Mouse (Mus musculus): ENCODE data around the gene Mmp1b. TPM values are rescaled to one million over a fixed set of nuclear protein-coding genes. Genes with fewer than 3 reads are reported as not detected.
"Not testable (repeated sequence)": the region's sequence is repeated elsewhere in the genome, so short reads cannot be mapped to it uniquely, and the experiment has no call there.

Mmp1b gene
- not detected in 2 replicates for polyA plus RNA-seq (2015; fragmentation: Nextera tagmentation; extraction: Ambion mirVana)

GRCm38 (mm10) chr9:7387947-7388346 is at the start of gene Mmp1b:
Gene Mmp1b (minus strand): TSS chr9:7388047.
- Histone ChIP-seq H3K4me3 (replicated peaks) (no peak within 1 kb of the TSS), H3K9me3 (no peaks in the 10 kb centered on the region), H3K4me1 (replicated peaks) (no peaks in the 10 kb centered on the region), H3K9ac (replicated peaks) (no peak within 1 kb of the TSS), H3K36me3 (no peaks in the 10 kb centered on the region), H3K27me3 (no peaks in the 10 kb centered on the region), H3K4me2 (replicated peaks) (no peak within 1 kb of the TSS), H3K27ac (no peak within 1 kb of the TSS)
- ATAC-seq = no peak

GRCm38 (mm10) chr9:7396556-7396955 is 8.7 kb upstream of the Mmp1b start:
- WGBS = 81% methylated on average over 8 of the region's 8 CpGs
- not testable (repeated sequence) for H3K4me1 ChIP-seq (replicated peaks); H3K27me3 ChIP-seq; H3K4me3 ChIP-seq (replicated peaks); H3K9me3 ChIP-seq; H3K9ac ChIP-seq (replicated peaks); H3K36me3 ChIP-seq; H3K27ac ChIP-seq; ATAC-seq; H3K4me2 ChIP-seq (replicated peaks)

- H3K4me1 ChIP-seq (replicated peaks) = no peaks in the 10 kb centered on the region
- no peak overlapping the region for H3K27ac ChIP-seq
- ATAC-seq = no peak
- H3K27me3 ChIP-seq = no peaks in the 10 kb centered on the region
- no peak overlapping the region for H3K4me2 ChIP-seq (replicated peaks)
- H3K36me3 ChIP-seq = no peaks in the 10 kb centered on the region
- no peak overlapping the region for H3K4me3 ChIP-seq (replicated peaks)
- H3K9me3 ChIP-seq = no peaks in the 10 kb centered on the region
- WGBS = 84% methylated on average over 3 of the region's 3 CpGs
- H3K9ac ChIP-seq (replicated peaks) = no peak overlapping the region
Observed at GRCm38 (mm10) chr9:7354535-7354934, 33.3 kb downstream of the Mmp1b start.

GRCm38 (mm10) chr9:7345513-7345912 is 42.3 kb downstream of the Mmp1b start:
- H3K4me2 ChIP-seq (replicated peaks) = no peak overlapping the region
- WGBS = 89% methylated on average over 2 of the region's 2 CpGs
- no peak overlapping the region for H3K27ac ChIP-seq
- H3K9ac ChIP-seq (replicated peaks) = no peak overlapping the region
- no peaks in the 10 kb centered on the region for H3K27me3 ChIP-seq
- no peak for ATAC-seq
- no peaks in the 10 kb centered on the region for H3K9me3 ChIP-seq
- H3K4me3 ChIP-seq (replicated peaks) = no peak overlapping the region
- no peaks in the 10 kb centered on the region for H3K4me1 ChIP-seq (replicated peaks)
- no peaks in the 10 kb centered on the region for H3K36me3 ChIP-seq

GRCm38 (mm10) chr9:7344107-7344506 is 43.7 kb downstream of the Mmp1b start, which contains the start of gene Mmp12:
Gene Mmp12 (plus strand): TSS chr9:7344381.
- no peaks in the 10 kb centered on the region for H3K9me3 ChIP-seq
- H3K4me1 ChIP-seq (replicated peaks) = no peaks in the 10 kb centered on the region
- H3K36me3 ChIP-seq = no peaks in the 10 kb centered on the region
- no peaks in the 10 kb centered on the region for H3K27me3 ChIP-seq
- H3K4me3 ChIP-seq (replicated peaks) = no peak within 1 kb of the TSS
- no peak within 1 kb of the TSS for H3K4me2 ChIP-seq (replicated peaks)
- no peak within 1 kb of the TSS for H3K9ac ChIP-seq (replicated peaks)
- ATAC-seq = no peak
- H3K27ac ChIP-seq = no peak within 1 kb of the TSS

- Histone ChIP-seq H3K4me1 (replicated peaks) (no peaks in the 10 kb centered on the region), H3K36me3 (no peaks in the 10 kb centered on the region), H3K4me2 (replicated peaks) (no peak overlapping the region), H3K9me3 (no peaks in the 10 kb centered on the region), H3K27me3 (no peaks in the 10 kb centered on the region), H3K27ac (no peak overlapping the region), H3K9ac (replicated peaks) (no peak overlapping the region), H3K4me3 (replicated peaks) (no peak overlapping the region)
- no peak for ATAC-seq
Observed at GRCm38 (mm10) chr9:7336740-7337483, 50.9 kb downstream of the Mmp1b start.

GRCm38 (mm10) chr9:7335766-7336680 is 51.8 kb downstream of the Mmp1b start:
- Histone ChIP-seq H3K4me3 (replicated peaks) (no peak overlapping the region), H3K9ac (replicated peaks) (no peak overlapping the region), H3K27ac (no peak overlapping the region), H3K4me2 (replicated peaks) (no peak overlapping the region), H3K36me3 (no peaks in the 10 kb centered on the region), H3K27me3 (no peaks in the 10 kb centered on the region), H3K9me3 (no peaks in the 10 kb centered on the region), H3K4me1 (replicated peaks) (no peaks in the 10 kb centered on the region)
- 93% methylated on average over 5 of the region's 6 CpGs for WGBS
- ATAC-seq = no peak

GRCm38 (mm10) chr9:7331847-7332246 is 56.0 kb downstream of the Mmp1b start:
- Histone ChIP-seq H3K27me3 (no peaks in the 10 kb centered on the region), H3K4me3 (replicated peaks) (no peak overlapping the region), H3K9ac (replicated peaks) (no peak overlapping the region), H3K9me3 (no peaks in the 10 kb centered on the region), H3K36me3 (no peaks in the 10 kb centered on the region), H3K4me2 (replicated peaks) (no peak overlapping the region), H3K4me1 (replicated peaks) (no peaks in the 10 kb centered on the region), H3K27ac (no peak overlapping the region)
- ATAC-seq = no peak

Other genes starting within 250 kb of the Mmp1b start
- 23.2 and 24.8 TPM in 2 replicates for gene Dync2h1, start 203.6 kb downstream of the Mmp1b start, polyA plus RNA-seq (2015; fragmentation: Nextera tagmentation; extraction: Ambion mirVana)
- 111 and 119 TPM in 2 replicates for gene Dcun1d5, start 203.5 kb downstream of the Mmp1b start, polyA plus RNA-seq (2015; fragmentation: Nextera tagmentation; extraction: Ambion mirVana)
- gene Mmp13, start 115.5 kb downstream of the Mmp1b start, polyA plus RNA-seq (2015; fragmentation: Nextera tagmentation; extraction: Ambion mirVana) = not detected in 2 replicates
- not detected in 2 replicates for gene Mmp12, start 43.7 kb downstream of the Mmp1b start, polyA plus RNA-seq (2015; fragmentation: Nextera tagmentation; extraction: Ambion mirVana)
- not detected in 2 replicates for gene Mmp3, start 57.8 kb upstream of the Mmp1b start, polyA plus RNA-seq (2015; fragmentation: Nextera tagmentation; extraction: Ambion mirVana)
- not detected in 2 replicates for gene Mmp10, start 114.3 kb upstream of the Mmp1b start, polyA plus RNA-seq (2015; fragmentation: Nextera tagmentation; extraction: Ambion mirVana)
- 0.07 and 0.13 TPM in 2 replicates for gene Mmp8, start 170.4 kb upstream of the Mmp1b start, polyA plus RNA-seq (2015; fragmentation: Nextera tagmentation; extraction: Ambion mirVana)
- gene Mmp27, start 183.3 kb upstream of the Mmp1b start, polyA plus RNA-seq (2015; fragmentation: Nextera tagmentation; extraction: Ambion mirVana) = not detected in 2 replicates
- not detected in 2 replicates for gene Mmp20, start 240.2 kb upstream of the Mmp1b start, polyA plus RNA-seq (2015; fragmentation: Nextera tagmentation; extraction: Ambion mirVana)